Mouse (Mus musculus) hindbrain, embryonic 15.5 days (tissue): Measurements from ENCODE around the gene Vmn2r96. TPM values are rescaled to one million over a fixed set of nuclear protein-coding genes. Genes with fewer than 3 reads are reported as not detected.
"Not testable (repeated sequence)": the region's sequence is repeated elsewhere in the genome, so short reads cannot be mapped to it uniquely, and the experiment has no call there.

ENCODE experiments used
- ATAC-seq: fragments of 200-750 bp; cut with Nextera tagmentation; 2 replicates; pipeline ENCODE4 v1.8.0; 2017; ENCODE audit warnings: low read depth, moderate number of reproducible peaks, moderate TSS enrichment; ENCODE audit not compliant: low FRiP score
- H3K27ac ChIP-seq: fragments of 300-500 bp; sonication (generic); replicated peaks from 2 replicates; pipeline ENCODE4 v1.5.1; 2015; ENCODE audit warnings: mild to moderate bottlenecking, inconsistent platforms
- H3K27me3 ChIP-seq: fragments of 300-500 bp; sonication (generic); 2 replicates; pipeline ENCODE4 v1.6.1; 2015; ENCODE audit warnings: control low read depth, inconsistent platforms
- H3K36me3 ChIP-seq: fragments of 300-500 bp; sonication (generic); 2 replicates; pipeline ENCODE4 v1.6.1; 2015; ENCODE audit warnings: control low read depth, inconsistent platforms
- H3K4me1 ChIP-seq: fragments of 300-500 bp; sonication (generic); replicated peaks from 2 replicates; pipeline ENCODE4 v1.6.1; 2015; ENCODE audit warnings: control low read depth, inconsistent platforms
- H3K4me2 ChIP-seq: fragments of 300-500 bp; sonication (generic); 2 replicates; pipeline ENCODE4 v1.6.1; 2015; ENCODE audit warnings: moderate library complexity, mild to moderate bottlenecking, inconsistent platforms
- H3K4me3 ChIP-seq: fragments of 300-500 bp; sonication (generic); 2 replicates; pipeline ENCODE4 v1.5.1; 2015; ENCODE audit warnings: mild to moderate bottlenecking, inconsistent platforms
- H3K9ac ChIP-seq: fragments of 300-500 bp; sonication (generic); 2 replicates; pipeline ENCODE4 v1.6.1; 2015; ENCODE audit warnings: inconsistent platforms
- H3K9me3 ChIP-seq: fragments of 300-500 bp; sonication (generic); 2 replicates; pipeline ENCODE4 v1.6.1; 2016; ENCODE audit warnings: control low read depth, inconsistent platforms
- WGBS: fragments of 180-500 bp; shearing (Covaris S2); methylation state at CpG from one replicate; pipeline ENCODE4 v1.1.7; 2015; 5-methylcytosine and 5-hydroxymethylcytosine counted together
- polyA plus RNA-seq: library from polyadenylated mRNA; unstranded; fragments of >200 nt; fragmentation: Nextera tagmentation; extraction: Ambion mirVana; gene quantifications from 2 replicates; pipeline ENCODE4 v1.2.1, GENCODE M21; 2015

Vmn2r96 gene
- not detected in 2 replicates for polyA plus RNA-seq

DNA sequence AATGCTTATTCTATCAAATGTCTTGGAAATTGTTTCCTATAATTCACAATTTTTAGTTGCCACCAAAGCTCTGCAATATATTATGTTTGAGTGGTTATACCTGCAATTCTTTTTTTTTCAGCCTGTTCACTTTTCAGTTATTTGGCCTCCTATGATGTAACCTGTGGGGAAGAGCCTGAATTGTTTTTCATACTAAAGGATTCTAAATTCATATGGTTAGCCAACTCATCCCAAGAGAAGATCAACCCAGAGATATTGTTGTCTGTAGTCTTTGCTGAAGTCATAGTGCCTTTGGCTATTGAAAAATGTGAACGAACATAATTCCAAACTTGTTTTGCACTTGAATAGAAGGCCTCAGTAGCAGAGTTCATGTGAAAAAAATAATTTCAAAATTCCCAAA, at the start of gene Vmn2r96:
Gene Vmn2r96 (plus strand): TSS at position 301 of the 400 bp plus-strand sequence.
- not testable (repeated sequence) for H3K27me3 ChIP-seq, ATAC-seq, H3K27ac ChIP-seq, H3K4me1 ChIP-seq, H3K4me3 ChIP-seq, H3K9me3 ChIP-seq, H3K36me3 ChIP-seq, H3K9ac ChIP-seq, H3K4me2 ChIP-seq
- 91% methylated on average over 1 of the region's 1 CpGs for WGBS

DNA sequence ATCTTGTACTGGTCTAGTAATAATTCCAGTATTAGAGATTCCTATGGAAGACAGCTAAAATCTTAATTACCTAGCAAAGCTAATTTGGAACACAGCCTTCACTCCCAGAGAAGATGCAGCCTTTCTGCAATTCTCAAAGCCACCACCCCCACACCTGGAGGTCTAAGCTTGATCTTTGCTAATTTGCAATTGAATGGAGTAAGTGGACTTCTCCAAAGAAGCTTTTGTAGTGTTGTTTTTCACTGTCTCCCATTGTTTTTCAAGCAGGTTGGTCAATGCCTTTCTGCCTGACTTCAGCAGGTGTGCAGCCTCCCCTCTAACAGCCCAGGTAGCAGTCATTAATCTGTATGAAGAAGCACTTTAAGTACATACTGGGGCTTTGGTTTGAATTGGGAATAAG, 49.6 kb upstream of the Vmn2r96 start:
- Histone ChIP-seq H3K4me3 (no peak overlapping the region), H3K9me3 (peaks cover 35% of the 10 kb centered on the region; the same call in 1 of the 2 replicates), H3K9ac (no peak overlapping the region), H3K27me3 (no peaks in the 10 kb centered on the region), H3K27ac (no peak overlapping the region), H3K4me2 (no peak overlapping the region), H3K36me3 (no peaks in the 10 kb centered on the region), H3K4me1 (no peaks in the 10 kb centered on the region)
- ATAC-seq: no peak

DNA sequence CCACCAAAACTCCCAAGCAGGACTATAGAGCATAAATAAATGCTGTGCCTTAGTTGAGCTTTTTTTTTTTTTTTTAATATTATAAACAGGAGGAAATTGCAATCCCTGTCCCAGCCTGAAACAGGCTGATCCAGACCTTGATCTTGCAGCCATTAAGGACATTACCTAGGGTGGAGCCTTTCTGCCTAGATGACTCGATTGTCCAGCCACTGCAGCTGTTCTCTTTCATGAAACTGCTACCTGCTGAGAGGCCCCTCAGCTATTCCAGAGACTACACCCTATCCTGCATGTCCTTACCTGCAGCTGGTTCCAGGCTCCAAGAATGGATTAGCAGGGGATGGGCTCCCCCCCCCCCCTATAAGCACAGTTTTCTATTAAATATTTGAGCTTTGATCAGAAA, 49.0 kb upstream of the Vmn2r96 start:
- H3K4me1 ChIP-seq: no peaks in the 10 kb centered on the region
- H3K9me3 ChIP-seq: peaks cover 33% of the 10 kb centered on the region; the same call in 1 of the 2 replicates
- H3K27me3 ChIP-seq: no peaks in the 10 kb centered on the region
- H3K4me3 ChIP-seq: no peak overlapping the region
- H3K27ac ChIP-seq: no peak overlapping the region
- no peak overlapping the region for H3K4me2 ChIP-seq
- WGBS: 84% methylated on average over 1 of the region's 1 CpGs
- ATAC-seq: no peak
- no peaks in the 10 kb centered on the region for H3K36me3 ChIP-seq
- no peak overlapping the region for H3K9ac ChIP-seq

DNA sequence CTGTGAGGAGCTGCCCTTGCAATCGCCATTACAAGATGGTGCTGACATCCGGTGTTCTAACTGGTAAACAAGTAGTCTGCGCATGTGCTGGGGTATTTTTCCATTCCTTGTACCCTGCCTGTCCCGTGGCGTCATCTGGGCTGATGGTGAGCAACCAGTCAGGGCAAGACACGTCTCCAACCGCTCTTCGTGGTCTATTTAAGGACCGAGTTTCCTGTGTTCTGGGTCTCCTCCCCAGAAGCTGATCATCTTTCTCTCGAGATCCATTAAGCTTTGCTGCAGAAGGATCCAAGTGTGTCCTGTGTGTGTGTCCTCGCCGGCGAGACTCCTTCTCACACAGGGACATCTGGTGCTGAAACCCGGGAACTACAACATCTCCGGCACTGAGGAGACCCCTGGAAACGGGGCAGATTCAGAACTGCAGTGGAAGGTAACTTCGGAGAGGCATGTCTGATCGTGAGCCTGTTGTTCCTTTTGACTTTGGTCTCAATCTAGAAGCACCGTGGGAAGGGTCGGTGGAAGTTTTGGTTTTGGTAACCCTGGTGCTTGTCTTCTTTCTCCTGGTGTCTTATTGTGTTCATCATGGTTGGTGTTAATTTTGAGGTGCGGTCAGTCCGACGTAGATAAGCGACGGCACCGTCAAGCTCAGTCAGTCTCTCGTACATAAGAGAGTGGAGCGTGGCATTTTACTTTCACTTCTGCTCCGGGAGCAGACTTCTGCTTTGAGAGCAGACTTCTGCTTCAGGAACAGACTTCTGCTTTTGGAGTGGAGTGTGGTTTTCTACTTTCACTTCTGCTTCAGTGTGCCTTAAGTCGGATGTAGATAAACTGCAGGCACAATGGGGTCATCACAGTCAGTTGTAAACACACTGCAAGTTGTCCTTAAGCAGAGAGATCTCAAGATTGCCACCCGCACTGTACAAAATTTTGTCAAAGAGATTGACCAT, 14.5 kb upstream of the Vmn2r96 start:
- H3K27ac ChIP-seq, H3K36me3 ChIP-seq, H3K9ac ChIP-seq, H3K4me1 ChIP-seq, ATAC-seq, H3K27me3 ChIP-seq, H3K4me2 ChIP-seq, H3K4me3 ChIP-seq: not testable (repeated sequence)
- WGBS: 93% methylated on average over 31 of the region's 31 CpGs
- H3K9me3 ChIP-seq: peaks cover 16% of the 10 kb centered on the region

DNA sequence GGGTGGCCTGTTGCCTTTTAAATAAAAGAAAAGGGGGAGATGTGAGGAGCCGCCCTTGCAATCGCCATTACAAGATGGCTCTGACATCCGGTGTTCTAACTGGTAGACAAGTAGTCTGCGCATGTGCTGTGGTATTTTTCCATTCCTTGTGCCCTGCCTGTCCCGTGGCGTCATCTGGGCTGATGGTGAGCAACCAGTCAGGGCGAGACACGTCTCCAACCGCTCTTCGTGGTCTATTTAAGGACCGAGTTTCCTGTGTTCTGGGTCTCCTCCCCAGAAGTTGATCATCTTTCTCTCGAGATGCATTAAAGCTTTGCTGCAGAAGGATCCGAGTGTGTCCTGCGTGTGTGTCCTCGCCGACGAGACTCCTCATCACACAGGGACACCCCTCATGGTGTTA, 6.8 kb upstream of the Vmn2r96 start:
- H3K9ac ChIP-seq, H3K27me3 ChIP-seq, H3K27ac ChIP-seq, H3K4me2 ChIP-seq, H3K4me1 ChIP-seq, H3K4me3 ChIP-seq, ATAC-seq, H3K36me3 ChIP-seq: not testable (repeated sequence)
- 92% methylated on average over 17 of the region's 17 CpGs for WGBS
- peaks cover 19% of the 10 kb centered on the region; the same call in 1 of the 2 replicates for H3K9me3 ChIP-seq

DNA sequence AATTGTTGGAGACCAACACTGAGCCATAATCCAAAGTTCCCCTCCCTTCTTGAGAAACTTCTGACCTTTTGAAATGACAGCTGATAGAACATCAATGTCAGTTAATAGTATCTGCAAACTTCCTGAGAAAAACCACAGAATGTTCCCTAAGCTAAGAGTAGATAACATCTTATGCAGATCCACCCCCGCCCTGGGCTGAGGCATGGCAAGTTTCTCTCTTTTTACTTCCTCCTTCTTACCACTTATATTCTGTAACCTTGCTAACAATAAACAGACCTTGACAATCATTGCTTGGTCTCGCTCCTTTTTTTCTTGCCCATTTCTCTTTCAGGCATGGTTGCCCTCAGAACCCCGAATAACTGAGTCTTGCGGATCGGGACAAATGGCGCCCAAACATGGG, 42.2 kb downstream of the Vmn2r96 start:
- H3K4me1 ChIP-seq, H3K36me3 ChIP-seq, H3K27ac ChIP-seq, H3K27me3 ChIP-seq, H3K4me3 ChIP-seq, H3K4me2 ChIP-seq, H3K9ac ChIP-seq, ATAC-seq: not testable (repeated sequence)
- H3K9me3 ChIP-seq: peaks cover 15% of the 10 kb centered on the region
- WGBS: 88% methylated on average over 6 of the region's 6 CpGs

DNA sequence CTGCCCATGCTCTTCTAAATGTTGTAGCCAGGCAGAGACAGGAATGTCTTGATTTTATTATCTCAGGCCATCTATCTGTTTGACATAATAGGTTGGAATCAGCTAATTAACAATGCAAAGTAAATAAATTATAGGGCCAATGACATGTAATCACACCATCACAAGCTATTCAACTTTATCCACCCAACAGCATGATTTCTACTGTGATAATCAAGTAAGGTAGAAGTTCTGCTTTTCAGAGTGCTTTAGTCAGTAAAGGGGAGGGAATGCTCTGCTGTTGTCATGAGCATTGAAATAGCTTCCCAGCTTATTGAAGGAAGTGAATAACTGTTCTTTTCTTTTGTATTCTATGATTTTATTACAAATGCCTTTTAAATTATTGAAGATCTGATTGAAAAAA, 53.6 kb downstream of the Vmn2r96 start:
- Histone ChIP-seq H3K4me1 (no peaks in the 10 kb centered on the region), H3K9ac (no peak overlapping the region), H3K27ac (no peak overlapping the region), H3K4me3 (no peak overlapping the region), H3K4me2 (no peak overlapping the region), H3K27me3 (no peaks in the 10 kb centered on the region), H3K9me3 (0 out of 2 replicates have a peak, but pooled peaks cover 21% of the 10 kb centered on the region), H3K36me3 (no peaks in the 10 kb centered on the region)
- ATAC-seq: no peak

Other genes starting within 250 kb of the Vmn2r96 start
- gene Vmn2r95, start 149.1 kb upstream of the Vmn2r96 start, polyA plus RNA-seq: not detected in 2 replicates